Mouse (Mus musculus) stomach, postnatal 0 days (tissue): ENCODE data around the gene Arhgef25. TPM values are rescaled to one million over a fixed set of nuclear protein-coding genes. Genes with fewer than 3 reads are reported as not detected.
"Not testable (repeated sequence)": the region's sequence is repeated elsewhere in the genome, so short reads cannot be mapped to it uniquely, and the experiment has no call there.

Experiments used
- ATAC-seq: fragments of 200-750 bp; cut with Nextera tagmentation; 2 replicates; pipeline ENCODE4 v1.8.0; 2017; ENCODE audit not compliant: low FRiP score, low TSS enrichment
- DNase-seq: peaks from one replicate; pipeline ENCODE4 v3.0.0-alpha.2; 2016; ENCODE audit warnings: low spot score
- H3K27ac ChIP-seq: fragments of 300-500 bp; sonication (generic); replicated peaks from 2 replicates; pipeline ENCODE4 v1.5.1; 2014; ENCODE audit warnings: mild to moderate bottlenecking, control low read depth
- H3K27me3 ChIP-seq: fragments of 300-500 bp; sonication (generic); 2 replicates; pipeline ENCODE4 v1.6.1; 2014; ENCODE audit warnings: low read length; ENCODE audit not compliant: control insufficient read depth, insufficient read depth
- H3K36me3 ChIP-seq: fragments of 300-500 bp; sonication (generic); 2 replicates; pipeline ENCODE4 v1.6.1; 2014; ENCODE audit warnings: low read length, mixed read lengths; ENCODE audit not compliant: control insufficient read depth, insufficient read depth
- H3K4me1 ChIP-seq: fragments of 300-500 bp; sonication (generic); replicated peaks from 2 replicates; pipeline ENCODE4 v1.6.1; 2014; ENCODE audit warnings: antibody characterized with exemption; ENCODE audit not compliant: control insufficient read depth, insufficient read depth
- H3K4me2 ChIP-seq: fragments of 300-500 bp; sonication (generic); replicated peaks from 2 replicates; pipeline ENCODE4 v1.6.1; 2014; ENCODE audit warnings: low read depth, mild to moderate bottlenecking, control low read depth, moderate library complexity
- H3K4me3 ChIP-seq: fragments of 300-500 bp; sonication (generic); 2 replicates; pipeline ENCODE4 v1.5.1; 2014; ENCODE audit warnings: low read depth, low read length, control low read depth
- H3K9ac ChIP-seq: fragments of 300-500 bp; sonication (generic); 2 replicates; pipeline ENCODE4 v1.6.1; 2014; ENCODE audit warnings: mild to moderate bottlenecking, low read length, control low read depth, mixed read lengths
- H3K9me3 ChIP-seq: fragments of 300-500 bp; sonication (generic); 2 replicates; pipeline ENCODE4 v1.6.1; 2016; ENCODE audit warnings: low read length; ENCODE audit not compliant: control insufficient read depth
- CTCF ChIP-seq: IDR thresholded peaks from 2 replicates; pipeline ENCODE4 v1.5.1; 2016; ENCODE audit warnings: antibody characterized with exemption, low read depth, mild to moderate bottlenecking, moderate library complexity
- EP300 ChIP-seq: optimal IDR thresholded peaks from 2 replicates; pipeline ENCODE3; 2016; ENCODE audit warnings: antibody characterized with exemption
- WGBS: fragments of 180-500 bp; shearing (Covaris S2); extraction: QIAGEN DNeasy Blood & Tissue Kit; methylation state at CpG from one replicate; pipeline ENCODE4 v1.1.7; 2014; 5-methylcytosine and 5-hydroxymethylcytosine counted together
- polyA plus RNA-seq: library from polyadenylated mRNA; unstranded; fragments of >200 nt; fragmentation: Nextera tagmentation; extraction: Ambion mirVana; gene quantifications from 2 replicates; pipeline ENCODE4 v1.2.1, GENCODE M21; 2015

Arhgef25 gene
- polyA plus RNA-seq, 1 experiment from 2014 or later: 25.3 TPM

- Histone ChIP-seq H3K4me3 (no peak overlapping the region), H3K4me1 (no peaks in the 10 kb centered on the region), H3K9ac (no peak overlapping the region), H3K4me2 (no peak overlapping the region), H3K27ac (no peak overlapping the region), H3K9me3 (no peaks in the 10 kb centered on the region), H3K36me3 (no peaks in the 10 kb centered on the region), H3K27me3 (no peaks in the 10 kb centered on the region)
- DNase-seq: no peak
- no peak for TF ChIP-seq EP300
- TF ChIP-seq CTCF: no peak
- 95% methylated on average over 7 of the region's 7 CpGs for WGBS
- no peak for ATAC-seq
Observed at GRCm38 (mm10) chr10:127153323-127153722, 36.6 kb downstream of the Arhgef25 start.

- 82% methylated on average over 10 of the region's 10 CpGs for WGBS
- H3K27me3 ChIP-seq, H3K4me1 ChIP-seq, DNase-seq, H3K4me3 ChIP-seq, H3K4me2 ChIP-seq, H3K36me3 ChIP-seq, H3K27ac ChIP-seq, H3K9ac ChIP-seq, ATAC-seq, H3K9me3 ChIP-seq: not testable (repeated sequence)
Observed at GRCm38 (mm10) chr10:127152556-127152955, 37.3 kb downstream of the Arhgef25 start.

GRCm38 (mm10) chr10:127151233-127151632 is 38.6 kb downstream of the Arhgef25 start:
- H3K27me3 ChIP-seq, H3K4me1 ChIP-seq, H3K9ac ChIP-seq, H3K36me3 ChIP-seq, H3K9me3 ChIP-seq, DNase-seq, H3K27ac ChIP-seq, H3K4me2 ChIP-seq, H3K4me3 ChIP-seq: not testable (repeated sequence)
- 74% methylated on average over 3 of the region's 3 CpGs for WGBS
- ATAC-seq: peak; percentile 63

GRCm38 (mm10) chr10:127150471-127150872 is 39.4 kb downstream of the Arhgef25 start:
- Histone ChIP-seq H3K27me3 (no peaks in the 10 kb centered on the region), H3K4me3 (no peak overlapping the region), H3K9ac (no peak overlapping the region), H3K4me1 (no peaks in the 10 kb centered on the region), H3K4me2 (peak overlapping the region; percentile 36), H3K9me3 (no peaks in the 10 kb centered on the region), H3K36me3 (no peaks in the 10 kb centered on the region), H3K27ac (no peak overlapping the region; the same call in 1 of the 2 replicates)
- DNase-seq (no peak), ATAC-seq (no peak)
- TF ChIP-seq CTCF: no peak
- no peak for TF ChIP-seq EP300
- 68% methylated on average over 4 of the region's 4 CpGs for WGBS

GRCm38 (mm10) chr10:127147135-127147534 is 42.7 kb downstream of the Arhgef25 start:
- Histone ChIP-seq H3K4me3 (no peak overlapping the region), H3K4me2 (no peak overlapping the region), H3K9me3 (no peaks in the 10 kb centered on the region), H3K9ac (no peak overlapping the region), H3K27ac (no peak overlapping the region), H3K27me3 (no peaks in the 10 kb centered on the region), H3K4me1 (no peaks in the 10 kb centered on the region), H3K36me3 (no peaks in the 10 kb centered on the region)
- ATAC-seq (no peak), DNase-seq (no peak)
- 82% methylated on average over 6 of the region's 6 CpGs for WGBS
- TF ChIP-seq CTCF: no peak
- TF ChIP-seq EP300: no peak

GRCm38 (mm10) chr10:127145303-127145702 is 44.6 kb downstream of the Arhgef25 start:
- Histone ChIP-seq H3K9me3 (no peaks in the 10 kb centered on the region), H3K4me2 (no peak overlapping the region), H3K4me3 (no peak overlapping the region), H3K36me3 (no peaks in the 10 kb centered on the region), H3K4me1 (no peaks in the 10 kb centered on the region), H3K27me3 (no peaks in the 10 kb centered on the region), H3K9ac (no peak overlapping the region), H3K27ac (no peak overlapping the region)
- TF ChIP-seq EP300: no peak
- no peak for TF ChIP-seq CTCF
- 74% methylated on average over 5 of the region's 5 CpGs for WGBS
- ATAC-seq (no peak; the same call in 1 of the 2 replicates), DNase-seq (no peak)
